Mouse (Mus musculus): ENCODE data around the gene Apol6.
"Not testable (repeated sequence)": the region's sequence is repeated elsewhere in the genome, so short reads cannot be mapped to it uniquely, and the experiment has no call there.

The Apol6 gene

GRCm38 (mm10) chr15:77031271-77031670 is 13.3 kb upstream of the Apol6 start:
- DNase-seq (ENCODE audit: low spot score) = no peak

DNA sequence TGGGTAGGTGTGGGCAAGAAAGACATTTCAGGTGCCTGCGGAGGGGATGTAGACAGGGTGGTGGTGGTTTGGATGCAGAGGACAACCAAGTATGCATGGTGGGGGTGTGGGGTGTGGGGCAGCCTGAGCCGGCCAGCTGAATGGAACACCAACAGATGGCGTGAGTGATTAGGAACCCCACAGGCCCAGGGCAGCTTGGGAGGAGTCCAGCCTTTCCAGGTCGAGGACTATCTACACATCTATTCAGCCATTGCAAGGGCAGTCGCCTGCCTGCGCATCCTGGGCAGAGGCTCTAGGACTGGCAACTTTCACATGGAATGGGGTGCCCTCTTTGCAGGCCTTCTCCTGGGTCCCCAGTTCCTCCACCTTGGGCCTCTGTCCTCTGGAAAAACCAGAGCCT is 10.0 kb upstream of the Apol6 start:
- DNase-seq (ENCODE audit: low spot score) = no peak

DNA sequence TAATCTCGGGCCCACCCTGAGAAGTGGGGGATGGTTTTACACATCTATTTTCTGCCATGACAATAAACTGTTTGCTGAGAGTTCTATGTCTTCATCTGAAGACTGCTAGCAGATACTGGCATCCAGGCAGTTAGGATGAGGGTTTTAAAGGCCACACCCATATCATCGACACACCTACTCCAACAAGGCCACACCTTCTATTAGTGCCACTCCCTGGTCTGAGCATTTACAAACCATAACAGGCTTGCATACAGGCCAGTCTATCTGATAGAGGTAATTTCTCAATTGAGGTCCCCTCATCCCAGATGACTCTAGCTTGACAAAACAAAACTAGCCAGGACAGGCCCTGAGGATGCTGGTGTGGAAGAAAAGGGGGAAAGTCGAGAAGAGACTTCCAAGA is 8.9 kb upstream of the Apol6 start:
- no peak for DNase-seq (ENCODE audit: low spot score)

GRCm38 (mm10) chr15:77036320-77036988 is 8.1 kb upstream of the Apol6 start:
- no peak for DNase-seq (ENCODE audit: low spot score)

- DNase-seq (ENCODE audit: low spot score) = no peak
Measured at GRCm38 (mm10) chr15:77036989-77037277, 7.6 kb upstream of the Apol6 start.

- no peak for DNase-seq (ENCODE audit: low spot score)
Measured at GRCm38 (mm10) chr15:77037278-77038161, 7.0 kb upstream of the Apol6 start.

DNA sequence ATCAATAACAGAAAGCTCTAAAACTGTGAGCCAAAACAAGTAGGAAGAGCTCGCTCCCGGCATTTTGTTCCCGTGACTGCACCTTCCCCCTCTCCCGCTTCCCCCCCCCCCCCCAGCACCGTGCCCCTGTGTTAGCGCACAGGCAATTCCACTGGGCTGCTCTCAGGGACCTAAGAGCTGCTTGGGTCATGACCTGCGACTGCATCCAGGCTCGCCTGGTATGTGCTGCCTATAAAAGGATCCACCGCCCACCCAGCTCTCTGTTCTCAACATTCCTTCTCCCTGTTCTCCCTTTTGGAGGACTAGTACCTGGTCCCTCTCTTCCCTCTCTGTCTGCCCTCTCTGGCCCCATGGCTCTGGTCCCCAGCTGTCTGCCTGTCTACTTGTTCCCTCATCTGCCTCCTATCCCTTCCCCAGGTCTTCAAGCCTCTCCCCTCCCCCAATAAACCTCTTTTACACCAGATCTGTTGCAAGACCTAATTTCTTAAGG is 5.3 kb upstream of the Apol6 start:
- DNase-seq (ENCODE audit: low spot score) = no peak

GRCm38 (mm10) chr15:77040784-77041183 is 3.7 kb upstream of the Apol6 start:
- no peak for DNase-seq (ENCODE audit: low spot score)

GRCm38 (mm10) chr15:77045609-77046008 is 1.1 kb downstream of the Apol6 start:
- DNase-seq (ENCODE audit: low spot score) = no peak

GRCm38 (mm10) chr15:77050570-77050969 is 6.0 kb downstream of the Apol6 start, which contains the start of gene Mb:
TSS of gene Mb (minus strand) at chr15:77050670.
- DNase-seq (ENCODE audit: low spot score) = no peak

DNA sequence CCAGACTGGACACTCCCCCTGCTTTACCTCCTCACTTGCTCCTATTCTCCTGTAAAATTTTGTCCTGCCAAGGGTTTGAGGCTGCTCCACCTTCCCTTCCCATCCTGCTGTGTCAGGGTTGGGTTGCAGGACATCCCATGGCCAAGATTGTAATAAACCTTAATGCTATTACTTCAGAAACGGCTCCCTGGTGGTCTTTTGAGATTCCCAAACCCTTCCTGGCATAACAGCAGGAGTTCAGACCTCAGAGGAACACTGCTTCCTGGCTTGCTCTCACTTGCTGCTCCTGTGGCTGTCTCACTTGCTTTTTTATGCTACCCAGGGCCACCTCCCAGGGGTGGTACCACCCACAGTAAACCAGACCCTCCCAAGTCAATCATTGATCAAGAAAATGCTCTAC is 7.6 kb downstream of the Apol6 start:
- DNase-seq (ENCODE audit: low spot score) = no peak

GRCm38 (mm10) chr15:77053021-77053420 is 8.5 kb downstream of the Apol6 start:
- DNase-seq (ENCODE audit: low spot score) = no peak

DNA sequence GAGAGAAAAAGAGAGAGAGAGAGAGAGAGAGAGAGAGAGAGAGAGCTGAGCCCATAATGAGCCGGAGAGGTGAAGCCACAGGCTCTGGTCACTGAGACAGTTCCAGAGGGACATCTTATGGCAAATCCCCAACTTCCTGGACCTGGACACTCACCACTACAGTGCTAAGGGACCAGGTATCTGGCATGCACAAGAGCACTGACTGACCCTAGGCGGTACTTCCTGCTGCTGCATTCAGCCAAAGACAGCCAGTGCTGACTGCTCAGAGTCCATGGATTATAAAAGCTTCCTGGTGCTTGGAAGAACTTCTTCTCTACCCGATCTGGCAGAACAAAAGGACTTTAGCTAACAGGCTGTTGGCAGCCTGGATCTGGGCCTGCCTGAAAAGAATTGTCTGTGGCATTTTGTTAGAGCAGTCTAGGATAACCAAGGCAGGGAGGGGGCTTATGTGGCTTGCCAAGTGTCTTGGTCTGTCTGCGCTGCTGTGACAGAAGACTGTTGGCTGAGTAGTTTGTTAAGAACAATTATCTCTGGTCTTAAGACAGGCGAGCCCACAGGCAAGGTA is 10.2 kb downstream of the Apol6 start:
- DNase-seq (ENCODE audit: low spot score) = no peak

DNA sequence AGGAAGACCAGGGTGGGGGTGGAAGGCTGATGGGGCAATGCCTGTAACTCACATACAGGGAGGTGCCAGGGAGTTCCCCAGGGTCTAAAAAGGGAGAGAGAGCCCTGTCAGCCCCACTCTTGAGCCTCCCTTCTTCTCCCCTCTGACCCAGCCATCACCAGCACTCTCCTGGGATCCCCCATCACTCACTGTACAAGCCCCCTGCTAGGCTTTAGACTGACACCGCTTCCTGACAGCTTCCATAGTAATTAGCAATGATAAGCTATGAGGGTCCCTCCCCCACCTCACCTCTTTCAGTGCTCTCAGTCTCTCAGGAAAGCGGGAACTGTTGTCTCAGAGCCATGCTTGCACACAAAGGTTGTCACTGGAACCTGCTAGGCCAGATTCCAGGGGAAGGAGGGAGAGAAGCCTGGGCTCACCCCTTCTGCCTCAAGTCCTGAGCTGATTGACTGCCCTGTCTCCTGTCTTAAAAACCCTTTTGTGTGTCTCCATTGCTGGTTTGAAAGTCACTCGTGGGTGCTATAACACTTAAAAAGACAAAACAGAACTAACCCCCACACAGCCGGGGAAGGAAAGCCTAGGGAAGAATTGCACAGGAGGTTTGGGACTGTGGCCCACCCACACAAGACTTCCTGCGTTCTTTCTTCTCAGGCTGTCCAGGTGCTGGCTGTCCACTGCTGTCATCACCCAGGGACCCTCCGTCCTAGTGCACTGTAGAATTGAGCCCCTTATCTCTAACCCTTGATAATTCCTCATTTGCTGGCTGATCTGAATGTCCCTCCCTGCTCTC is 11.7 kb downstream of the Apol6 start:
- DNase-seq (ENCODE audit: low spot score) = peak; percentile 15

DNA sequence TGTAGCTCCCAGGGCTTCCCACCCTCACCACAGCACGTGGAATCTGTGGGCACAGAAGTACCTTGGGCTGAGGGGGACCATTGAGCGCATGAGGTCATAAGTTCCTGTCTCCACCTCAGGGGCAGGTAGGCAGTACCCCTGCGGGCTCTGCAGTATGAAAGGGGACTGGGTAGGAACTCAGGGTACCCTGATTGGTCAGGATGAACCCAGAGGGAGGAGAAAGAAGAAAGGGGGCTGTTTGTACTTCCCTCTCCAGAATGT is 12.2 kb downstream of the Apol6 start:
- no peak for DNase-seq (ENCODE audit: low spot score)

DNA sequence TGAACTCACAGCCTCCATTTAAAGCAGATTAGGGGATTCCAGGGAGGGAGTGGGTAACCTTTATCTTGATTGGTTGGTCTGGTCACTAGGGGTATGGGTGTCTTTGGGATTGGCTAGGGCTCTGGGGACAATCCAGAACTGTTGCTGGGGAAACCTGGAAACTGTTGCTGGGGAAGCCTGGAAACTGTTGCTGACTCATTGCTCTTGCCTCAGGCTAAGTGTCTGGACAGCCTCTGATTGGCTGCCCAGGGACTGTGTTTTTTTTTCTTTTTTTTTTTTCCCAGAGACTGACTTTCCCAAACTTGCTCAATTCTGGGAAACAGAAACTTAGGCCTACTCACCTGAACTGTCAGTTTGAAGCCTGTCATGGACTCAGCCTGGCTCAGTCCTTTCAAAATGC is 14.0 kb downstream of the Apol6 start:
- DNase-seq (ENCODE audit: low spot score) = no peak

DNA sequence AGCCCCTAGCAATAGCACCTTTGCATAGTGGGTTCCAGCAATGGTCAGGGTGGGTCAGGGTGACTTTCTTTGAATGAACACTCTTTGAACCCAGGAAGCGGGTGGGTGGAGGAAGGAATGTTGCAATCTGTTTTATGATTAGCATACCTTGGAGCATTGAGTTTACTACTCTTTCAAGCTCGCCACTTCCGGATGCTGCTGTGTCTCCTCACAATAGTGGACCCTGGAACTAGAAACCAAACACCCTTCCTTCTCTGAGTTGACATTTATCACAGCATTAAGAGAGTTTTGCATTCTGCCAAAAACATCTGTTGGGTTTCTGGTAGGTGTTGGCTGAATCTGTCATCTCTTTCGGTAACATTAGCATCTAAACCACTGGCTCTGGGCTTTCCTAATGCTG is 14.9 kb downstream of the Apol6 start:
- not testable (repeated sequence) for DNase-seq (ENCODE audit: low spot score)

GRCm38 (mm10) chr15:77062746-77063145 is 18.2 kb downstream of the Apol6 start:
- DNase-seq (ENCODE audit: low spot score) = no peak

DNA sequence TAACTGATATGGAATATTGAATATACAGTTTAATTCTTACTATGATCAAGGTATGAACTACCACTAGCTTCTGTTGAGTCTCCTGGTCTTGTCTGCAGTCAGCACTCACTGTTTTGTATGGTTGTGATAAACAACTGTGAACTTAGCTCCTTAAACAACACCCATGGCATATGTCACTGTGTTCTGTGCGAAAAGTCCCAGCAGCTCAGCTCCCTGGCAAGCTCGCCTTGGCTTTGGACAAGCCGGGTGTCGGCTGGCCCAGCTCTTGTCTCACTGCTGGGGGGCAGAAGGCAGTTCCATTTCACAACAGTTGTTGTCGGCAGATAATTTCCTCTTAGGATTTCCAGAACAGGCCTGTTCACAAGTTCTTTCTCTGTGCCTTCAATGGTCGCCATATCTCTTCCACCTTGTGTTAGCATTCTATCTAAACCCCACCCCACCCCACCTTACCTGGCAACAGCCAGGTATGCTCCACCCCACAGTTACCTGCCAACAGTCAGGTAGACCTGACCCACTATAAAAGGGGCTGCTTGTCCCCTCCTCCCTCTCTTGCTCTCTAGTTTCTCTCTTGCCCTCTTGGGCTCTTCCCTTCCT is 20.8 kb downstream of the Apol6 start:
- no peak for DNase-seq (ENCODE audit: low spot score)

- DNase-seq (ENCODE audit: low spot score) = no peak
Measured at GRCm38 (mm10) chr15:77066233-77066632, 21.7 kb downstream of the Apol6 start.

DNA sequence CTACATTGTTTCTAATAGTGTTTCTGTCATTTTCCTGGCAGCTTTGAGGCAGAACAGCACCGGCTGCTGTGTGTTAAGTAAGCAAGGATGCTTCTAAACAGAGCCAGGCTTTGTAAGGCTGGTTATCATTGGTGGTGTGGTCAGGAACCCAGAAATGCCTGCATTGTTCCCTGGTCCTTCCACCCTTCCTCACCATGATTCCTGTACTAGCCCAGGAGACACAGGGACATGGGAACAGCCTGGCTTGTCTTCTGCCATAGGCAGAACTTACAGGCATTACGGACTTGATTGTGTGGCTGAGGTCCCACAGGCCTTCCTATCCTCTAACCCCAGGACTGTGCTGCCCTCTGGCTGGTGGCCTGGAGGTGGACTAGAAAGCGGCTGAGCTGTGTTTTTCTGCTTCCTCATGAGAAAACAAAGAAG is 23.9 kb downstream of the Apol6 start:
- DNase-seq (ENCODE audit: low spot score) = no peak

DNA sequence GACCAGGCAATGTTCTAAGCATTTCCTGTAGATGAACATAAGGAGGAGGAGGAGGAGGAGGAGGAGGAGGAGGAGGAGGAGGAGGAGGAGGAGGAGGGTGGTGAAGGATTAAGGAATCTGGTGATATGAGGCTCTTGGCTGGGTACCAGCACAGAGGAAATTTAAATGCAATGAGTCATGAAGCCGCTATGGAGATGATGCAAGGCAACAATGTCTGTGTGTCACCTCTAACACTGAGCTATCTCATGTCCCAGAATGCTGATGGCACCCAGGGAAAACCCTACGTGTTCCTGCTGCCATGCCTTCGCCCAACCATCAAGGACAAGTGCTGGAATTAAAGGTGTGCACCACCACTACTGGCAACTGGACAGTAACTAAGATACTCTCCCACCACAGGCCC is 24.5 kb downstream of the Apol6 start:
- DNase-seq (ENCODE audit: low spot score) = no peak
